Mouse (Mus musculus) CD4-positive, CD25-positive, alpha-beta regulatory T cell, adult 2 months (primary cell): ENCODE measurements around the gene Gtsf1.

Experiments used
- DNase-seq: peaks from one replicate; pipeline ENCODE4 v3.0.0-alpha.2; 2012; ENCODE audit warnings: low read depth, low spot score

Gene Gtsf1

GRCm38 (mm10) chr15:103358278-103359121 lies 71.8 kb downstream of the Gtsf1 start:
- no peak for DNase-seq

GRCm38 (mm10) chr15:103357817-103358216 lies 72.5 kb downstream of the Gtsf1 start:
- DNase-seq: no peak

- no peak for DNase-seq
Measured at GRCm38 (mm10) chr15:103356130-103356529, 74.1 kb downstream of the Gtsf1 start.

GRCm38 (mm10) chr15:103355420-103355819 lies 74.8 kb downstream of the Gtsf1 start:
- DNase-seq: no peak

- DNase-seq: no peak
Measured at GRCm38 (mm10) chr15:103354690-103355089, 75.6 kb downstream of the Gtsf1 start.

- DNase-seq: no peak
Measured at GRCm38 (mm10) chr15:103353511-103354256, 76.6 kb downstream of the Gtsf1 start.

GRCm38 (mm10) chr15:103352856-103353255 lies 77.4 kb downstream of the Gtsf1 start:
- peak; percentile 77 for DNase-seq
